ENCODE assay signal across 8 mouse cellular contexts in the genomic region with DNA sequence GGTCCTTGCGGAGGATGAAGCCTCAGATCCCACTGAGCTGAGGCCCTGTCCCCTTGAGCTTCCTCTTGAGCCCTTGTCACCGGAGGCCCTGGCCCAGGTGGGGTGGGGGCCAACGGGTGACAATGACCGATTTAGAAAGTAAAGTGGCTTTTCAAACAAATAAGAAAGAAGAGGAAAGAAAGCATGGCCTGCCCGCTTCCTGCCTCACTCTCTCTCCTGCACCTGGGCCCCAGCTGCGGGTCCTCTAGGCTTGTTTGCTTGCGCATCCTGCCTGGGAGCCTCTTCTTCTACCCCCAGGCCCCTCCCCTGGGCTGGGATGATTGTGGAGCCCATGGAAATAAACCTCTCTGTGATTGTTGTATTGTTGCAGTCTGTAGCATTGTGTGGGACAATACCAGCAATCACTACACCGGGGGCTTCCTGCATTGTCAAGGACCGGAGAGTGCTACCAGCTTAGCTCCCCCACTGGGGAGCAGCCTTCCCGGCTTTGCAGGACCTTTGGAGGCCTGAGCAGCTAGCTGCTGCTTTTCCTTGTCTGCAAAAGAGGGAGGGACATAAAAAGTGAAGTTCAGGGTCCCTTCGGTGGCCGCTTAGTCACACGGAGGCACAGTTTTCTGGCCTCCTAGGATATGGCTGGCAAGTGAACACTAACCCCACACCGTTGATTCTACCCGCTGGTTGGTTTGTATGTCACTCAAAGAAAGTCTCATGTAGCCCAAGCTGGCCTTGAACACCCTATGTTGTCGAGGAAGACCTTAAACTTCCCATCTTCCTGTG. TPM values are rescaled to one million over a fixed set of nuclear protein-coding genes. Genes with fewer than 3 reads are reported as not detected.
DNase-seq lines count a peak whose midpoint lies in the region; ATAC-seq and TF ChIP-seq lines count a peak whose summit lies in the region.

No protein-coding gene starts in this region.

- H3K4me3 ChIP-seq in heart, postnatal 0 days (ENCODE audit: low read depth, low read length) = no peak overlapping the region
- H3K4me3 ChIP-seq in midbrain, embryonic 14.5 days (replicated peaks; ENCODE audit: low read depth, low read length) = no peak overlapping the region

- peak; percentile 30; the same call in 1 of the 2 replicates for ATAC-seq in heart, postnatal 0 days (ENCODE audit: insufficient read depth, low read depth)
- ATAC-seq in midbrain, embryonic 14.5 days (ENCODE audit: low FRiP score, low TSS enrichment) = no peak

- WGBS in heart, postnatal 0 days = 52% methylated on average over 16 of the region's 16 CpGs
- WGBS in midbrain, embryonic 14.5 days = 26% methylated on average over 16 of the region's 16 CpGs

- TF ChIP-seq CTCF in heart, postnatal 0 days (IDR thresholded peaks at IDR 0.05; ENCODE audit: low read depth) = no peak

- no peaks in the 10 kb centered on the region for H3K4me1 ChIP-seq in heart, postnatal 0 days (ENCODE audit: control insufficient read depth, insufficient read depth)
- no peaks in the 10 kb centered on the region for H3K4me1 ChIP-seq in midbrain, embryonic 14.5 days (ENCODE audit: control insufficient read depth, insufficient read depth, low read length)

- H3K4me2 ChIP-seq in heart, postnatal 0 days (ENCODE audit: low read depth, low read length) = no peak overlapping the region
- no peak overlapping the region for H3K4me2 ChIP-seq in midbrain, embryonic 14.5 days (ENCODE audit: low read length)

- no peaks in the 10 kb centered on the region for H3K27me3 ChIP-seq in heart, postnatal 0 days (ENCODE audit: control insufficient read depth, insufficient read depth, low read length)
- no peaks in the 10 kb centered on the region for H3K27me3 ChIP-seq in midbrain, embryonic 14.5 days (ENCODE audit: control insufficient read depth, insufficient read depth, low read length)

- H3K9me3 ChIP-seq in heart, postnatal 0 days (replicated peaks; ENCODE audit: control insufficient read depth, low read length) = 0 out of 2 replicates have a peak, but pooled peaks cover 4% of the 10 kb centered on the region
- H3K9me3 ChIP-seq in midbrain, embryonic 14.5 days (ENCODE audit: control insufficient read depth, low read length) = no peaks in the 10 kb centered on the region

- no peak for TF ChIP-seq EP300 in heart, postnatal 0 days (IDR thresholded peaks at IDR 0.05; ENCODE audit: low read depth)

- no peak for DNase-seq in heart, postnatal 0 days (ENCODE audit: low spot score)
- no peak for DNase-seq in heart, postnatal 4 days
- DNase-seq in B cell, adult 2 months = peak; percentile 67 to 70
- peak; percentile 63 for DNase-seq in adrenal gland, postnatal 14 days
- DNase-seq in midbrain, embryonic 14.5 days = no peak
- no peak for DNase-seq in left cerebral cortex, adult 8-10 months (ENCODE audit: low spot score in 2 of 2)
- DNase-seq in cerebellum, adult 8-10 months = no peak
- no peak for DNase-seq in frontal cortex, postnatal 14 days (ENCODE audit: low spot score in 2 of 2)

- H3K9ac ChIP-seq in heart, postnatal 0 days (replicated peaks; ENCODE audit: low read depth, low read length) = no peak overlapping the region
- H3K9ac ChIP-seq in midbrain, embryonic 14.5 days (replicated peaks; ENCODE audit: low read length) = 0 out of 2 replicates have a peak overlapping the region, but pooled peaks have one; percentile 10

- H3K36me3 ChIP-seq in heart, postnatal 0 days (replicated peaks; ENCODE audit: control insufficient read depth, insufficient read depth, low read length) = no peaks in the 10 kb centered on the region
- H3K36me3 ChIP-seq in midbrain, embryonic 14.5 days (ENCODE audit: control insufficient read depth, insufficient read depth, low read length) = no peaks in the 10 kb centered on the region

- peak overlapping the region; percentile 75; the same call in 1 of the 2 replicates for H3K27ac ChIP-seq in heart, postnatal 0 days (ENCODE audit: low read depth)
- no peak overlapping the region for H3K27ac ChIP-seq in midbrain, embryonic 14.5 days (replicated peaks; ENCODE audit: low read depth, low read length)

RNA-seq across cellular contexts. Expression of a gene that starts 35.9 kb away (rescaled TPM):
- 881 and 949 TPM in 2 replicates for total RNA-seq in heart, postnatal 0 days (2014; rRNA removed; ENCODE audit: low replicate concordance)
- 229 and 242 TPM in 2 replicates for polyA plus RNA-seq in heart, postnatal 0 days (2015; fragmentation: Nextera tagmentation; extraction: Ambion mirVana)
- total RNA-seq in heart, postnatal 4 days (2021) = 100 to 1,000 TPM; 395 to 405 TPM
- 722 and 781 TPM in 2 replicates for total RNA-seq in adrenal gland, postnatal 14 days (2021)
- 312 and 346 TPM in 2 replicates for polyA plus RNA-seq in midbrain, embryonic 14.5 days (2014; fragmentation: Nextera tagmentation; extraction: Ambion mirVana)
- 100 to 1,000 TPM; 194 to 341 (median 271) TPM for total RNA-seq in left cerebral cortex, adult 8-10 months (2022)

RNA-seq across cellular contexts. Expression of a gene that starts 54.1 kb away (rescaled TPM):
- total RNA-seq in heart, postnatal 0 days (2014; rRNA removed; ENCODE audit: low replicate concordance) = 238 and 259 TPM in 2 replicates
- 169 and 188 TPM in 2 replicates for polyA plus RNA-seq in heart, postnatal 0 days (2015; fragmentation: Nextera tagmentation; extraction: Ambion mirVana)
- 10 to 100 TPM; 96.2 to 97.8 TPM for total RNA-seq in heart, postnatal 4 days (2021)
- total RNA-seq in adrenal gland, postnatal 14 days (2021) = 91.3 and 98.0 TPM in 2 replicates
- polyA plus RNA-seq in midbrain, embryonic 14.5 days (2014; fragmentation: Nextera tagmentation; extraction: Ambion mirVana) = 108 and 140 TPM in 2 replicates
- total RNA-seq in left cerebral cortex, adult 8-10 months (2022) = 10 to 100 TPM; 34.7 to 39.3 (median 38.4) TPM

Comparison
In these comparisons a context has a peak if more than half of its experiments do, and no peak if none do; other contexts are left out.
1. DNase-seq: peak in B cell, adult 2 months (2 of 2) and adrenal gland, postnatal 14 days (single experiment); none in heart, postnatal 0 days (single experiment), heart, postnatal 4 days (single experiment), midbrain, embryonic 14.5 days (single experiment), left cerebral cortex, adult 8-10 months (0 of 2), cerebellum, adult 8-10 months (single experiment) and frontal cortex, postnatal 14 days (0 of 2).